Comparison of ENCODE assay signal across 20 mouse cellular contexts in genomic region chr10:61974581-61974980, GRCm38 (mm10). TPM values are rescaled to one million over a fixed set of nuclear protein-coding genes. Genes with fewer than 3 reads are reported as not detected.
"Had no signal": no experiment of that assay in that cellular context is flagged by ENCODE, and none has a peak within 500 bp of the region (broad histone marks: within the 10 kb centered on the region; RNA-seq: fewer than 3 reads in every experiment).

No protein-coding gene starts in this region.

- ATAC-seq: liver, embryonic 12.5 days; midbrain, embryonic 13.5 days; midbrain, embryonic 15.5 days had no signal

- H3K4me2 ChIP-seq: limb, embryonic 15.5 days; liver, embryonic 12.5 days; midbrain, embryonic 11.5 days; midbrain, embryonic 13.5 days; midbrain, embryonic 15.5 days; neural tube, embryonic 13.5 days; neural tube, embryonic 15.5 days had no signal

- H3K9me3 ChIP-seq: limb, embryonic 15.5 days; liver, embryonic 12.5 days; midbrain, embryonic 13.5 days; midbrain, embryonic 15.5 days; neural tube, embryonic 13.5 days; neural tube, embryonic 15.5 days had no signal

- H3K27ac ChIP-seq: limb, embryonic 15.5 days; liver, embryonic 12.5 days; liver, embryonic 14.5 days; macrophage; midbrain, embryonic 13.5 days; midbrain, embryonic 15.5 days; neural tube, embryonic 13.5 days; neural tube, embryonic 15.5 days had no signal

- H3K9ac ChIP-seq: limb, embryonic 15.5 days; liver, embryonic 12.5 days; liver, embryonic 14.5 days; midbrain, embryonic 13.5 days; midbrain, embryonic 15.5 days; neural tube, embryonic 13.5 days; neural tube, embryonic 15.5 days had no signal

- H3K36me3 ChIP-seq: limb, embryonic 15.5 days; liver, embryonic 12.5 days; midbrain, embryonic 13.5 days; midbrain, embryonic 15.5 days; neural tube, embryonic 13.5 days; neural tube, embryonic 15.5 days had no signal

- H3K4me3 ChIP-seq: limb, embryonic 15.5 days; liver, embryonic 12.5 days; megakaryocyte, embryonic 14.5 days; midbrain, embryonic 13.5 days; midbrain, embryonic 15.5 days; myocyte; neural tube, embryonic 13.5 days; neural tube, embryonic 15.5 days had no signal

- DNase-seq: retina, postnatal 1 day; right cerebral cortex, adult 18-20 months; right cerebral cortex, postnatal 25 days; right cerebral cortex, postnatal 4 days; spleen, adult 18-20 months; thymus, adult 18-20 months; thymus, postnatal 14 days; thymus, postnatal 36 days had no signal

RNA-seq across cellular contexts. Expression of gene Col13a1, which starts 4.3 kb away (rescaled TPM):
- total RNA-seq: megakaryocyte progenitor cell, adult 5-6 weeks had no signal
- polyA plus RNA-seq: macrophage had no signal
